Mouse (Mus musculus) embryonic facial prominence, embryonic 12.5 days (tissue): ENCODE data around the gene Pla2g12b. TPM values are rescaled to one million over a fixed set of nuclear protein-coding genes. Genes with fewer than 3 reads are reported as not detected.

Experiments used
- polyA plus RNA-seq: library from polyadenylated mRNA; unstranded; fragments of >200 nt; fragmentation: Nextera tagmentation; extraction: Ambion mirVana; gene quantifications from 2 replicates; pipeline ENCODE4 v1.2.1, GENCODE M21; 2016

Pla2g12b gene
- polyA plus RNA-seq, 1 experiment from 2014 or later = not detected

Other genes with a start within 250 kb of the Pla2g12b start
- 32.1 and 36.8 TPM in 2 replicates for gene Sept10, start 181.8 kb upstream of the Pla2g12b start, polyA plus RNA-seq
- gene Sowahc, start 181.7 kb upstream of the Pla2g12b start, polyA plus RNA-seq = 15.1 and 16.6 TPM in 2 replicates
- gene P4ha1, start 80.4 kb upstream of the Pla2g12b start, polyA plus RNA-seq = 61.2 and 62.5 TPM in 2 replicates
- gene Gm10273, start 8.0 kb upstream of the Pla2g12b start, polyA plus RNA-seq = 4.1 and 4.3 TPM in 2 replicates
- gene Oit3, start 38.1 kb downstream of the Pla2g12b start, polyA plus RNA-seq = 0.69 and 0.79 TPM in 2 replicates
- gene Gm10322, start 212.4 kb downstream of the Pla2g12b start, polyA plus RNA-seq = not detected in 2 replicates
- 30.9 and 32.8 TPM in 2 replicates for gene Mcu, start 213.0 kb downstream of the Pla2g12b start, polyA plus RNA-seq